Mouse (Mus musculus) limb, embryonic 10.5 days (tissue): ENCODE results near the gene Tll1. TPM values are rescaled to one million over a fixed set of nuclear protein-coding genes. Genes with fewer than 3 reads are reported as not detected.
A peak's percentile ranks its signal among the peaks of the same experiment; 100 is the strongest.

Experiments used
- DNase-seq: peaks from one replicate; pipeline ENCODE4 v3.0.0-alpha.2; 2017; ENCODE audit warnings: low spot score
- H3K27ac ChIP-seq: fragments of 300-500 bp; sonication (generic); 2 replicates; pipeline ENCODE4 v1.5.1; 2016; ENCODE audit warnings: mild to moderate bottlenecking
- H3K27me3 ChIP-seq: fragments of 300-500 bp; sonication (generic); 2 replicates; pipeline ENCODE4 v1.6.1; 2016; ENCODE audit warnings: low read depth, mild to moderate bottlenecking; ENCODE audit not compliant: poor library complexity, severe bottlenecking
- H3K36me3 ChIP-seq: fragments of 300-500 bp; sonication (generic); 2 replicates; pipeline ENCODE4 v1.6.1; 2016; ENCODE audit warnings: mild to moderate bottlenecking, moderate library complexity
- H3K4me1 ChIP-seq: fragments of 300-500 bp; sonication (generic); 2 replicates; pipeline ENCODE4 v1.6.1; 2016
- H3K4me3 ChIP-seq: fragments of 300-500 bp; sonication (generic); 2 replicates; pipeline ENCODE4 v1.5.1; 2016; ENCODE audit warnings: mild to moderate bottlenecking, moderate library complexity
- H3K9me3 ChIP-seq: fragments of 300-500 bp; sonication (generic); replicated peaks from 2 replicates; pipeline ENCODE4 v1.6.1; 2016; ENCODE audit warnings: mild to moderate bottlenecking
- WGBS: fragments of 180-500 bp; shearing (Covaris S2); methylation state at CpG from one replicate; pipeline ENCODE4 v1.1.7; 2016; 5-methylcytosine and 5-hydroxymethylcytosine counted together
- polyA plus RNA-seq: library from polyadenylated mRNA; unstranded; fragments of >200 nt; fragmentation: Nextera tagmentation; extraction: Ambion mirVana; gene quantifications from 2 replicates; pipeline ENCODE4 v1.2.1, GENCODE M21; 2016

Tll1 gene
- 1.1 and 1.9 TPM in 2 replicates for polyA plus RNA-seq

DNA sequence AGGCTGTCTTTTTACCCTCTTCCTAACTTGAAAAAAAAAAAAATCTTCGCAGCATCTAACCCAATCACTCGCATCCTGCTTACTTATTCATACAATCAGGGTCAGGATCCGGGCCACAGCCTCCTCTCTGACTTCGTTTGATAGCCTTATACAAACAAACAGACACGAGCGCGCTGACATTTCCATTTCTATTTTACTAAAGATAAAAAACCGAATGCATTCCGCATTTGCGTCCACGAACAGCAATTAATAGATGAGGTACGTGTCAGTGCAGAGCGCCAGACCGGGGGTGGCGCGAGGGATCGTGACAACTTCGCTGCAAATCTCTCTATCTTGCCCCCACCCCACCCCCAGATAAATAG lies at the start of gene Tll1:
Gene Tll1 (minus strand): TSS at position 248 of the 362 bp plus-strand sequence.
- DNase-seq = peak; percentile 36
- H3K36me3 ChIP-seq = no peaks in the 10 kb centered on the region
- H3K27ac ChIP-seq = peak within 1 kb of the TSS; percentile 82
- H3K9me3 ChIP-seq = no peaks in the 10 kb centered on the region
- peaks cover 27% of the 10 kb centered on the region for H3K27me3 ChIP-seq
- WGBS = under 1% methylated on average over 18 of the region's 18 CpGs
- peaks cover 35% of the 10 kb centered on the region for H3K4me1 ChIP-seq
- H3K4me3 ChIP-seq = peak within 1 kb of the TSS; percentile 71

DNA sequence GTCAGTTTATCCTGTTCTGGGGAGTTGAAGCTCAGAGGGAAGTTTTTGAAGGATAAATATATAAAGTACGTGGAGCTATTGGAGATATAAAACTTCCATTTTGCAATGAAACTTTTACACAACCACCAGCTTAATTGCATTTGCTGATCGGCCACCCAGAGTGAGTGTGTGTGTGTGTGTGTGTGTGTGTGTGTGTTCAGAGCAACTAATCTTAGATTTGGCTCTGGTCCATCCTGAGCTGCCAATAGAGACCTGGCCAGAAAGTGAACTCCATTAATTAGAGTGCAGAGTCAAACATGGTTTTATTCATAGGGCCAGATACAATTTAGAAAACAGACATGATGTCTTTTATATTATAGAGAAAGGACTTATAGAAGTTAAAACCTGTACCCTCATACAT lies 32.6 kb upstream of the Tll1 start:
- Histone ChIP-seq H3K9me3 (no peaks in the 10 kb centered on the region), H3K4me1 (no peaks in the 10 kb centered on the region), H3K27me3 (no peaks in the 10 kb centered on the region), H3K4me3 (no peak overlapping the region), H3K27ac (no peak overlapping the region), H3K36me3 (no peaks in the 10 kb centered on the region)
- 93% methylated on average over 2 of the region's 2 CpGs for WGBS
- DNase-seq = no peak

DNA sequence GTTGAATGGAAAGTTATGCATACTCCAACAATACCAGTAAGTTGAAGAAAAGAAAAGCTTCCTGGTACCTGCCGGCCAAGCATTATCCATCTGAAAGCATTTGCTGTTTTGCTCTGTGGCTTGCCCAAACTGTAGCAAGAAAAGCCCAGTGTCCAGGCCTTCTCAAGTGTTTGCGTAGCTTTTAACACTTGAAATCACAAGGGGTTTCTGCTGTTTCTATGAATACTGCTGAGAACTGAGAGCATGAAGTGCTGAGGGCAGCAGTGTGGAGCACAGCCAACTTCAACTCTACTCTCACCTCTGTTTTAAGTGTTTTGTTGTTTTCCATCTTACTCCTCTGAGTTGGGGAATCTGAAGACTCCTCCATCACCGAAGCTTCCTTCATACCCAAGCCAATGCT lies 15.5 kb upstream of the Tll1 start:
- H3K9me3 ChIP-seq = no peaks in the 10 kb centered on the region
- no peak for DNase-seq
- no peak overlapping the region for H3K27ac ChIP-seq
- no peak overlapping the region for H3K4me3 ChIP-seq
- H3K4me1 ChIP-seq = peaks cover 14% of the 10 kb centered on the region
- no peaks in the 10 kb centered on the region for H3K27me3 ChIP-seq
- 92% methylated on average over 3 of the region's 3 CpGs for WGBS
- H3K36me3 ChIP-seq = no peaks in the 10 kb centered on the region

- peaks cover 31% of the 10 kb centered on the region for H3K4me1 ChIP-seq
- no peak overlapping the region for H3K4me3 ChIP-seq
- WGBS = 46% methylated on average over 2 of the region's 2 CpGs
- H3K36me3 ChIP-seq = no peaks in the 10 kb centered on the region
- DNase-seq = no peak
- no peaks in the 10 kb centered on the region for H3K9me3 ChIP-seq
- H3K27ac ChIP-seq = no peak overlapping the region
- H3K27me3 ChIP-seq = no peaks in the 10 kb centered on the region
These were observed 11.6 kb upstream of the Tll1 start for GRCm38 (mm10) chr8:64217644-64218043.

GRCm38 (mm10) chr8:64216252-64216651 lies 10.2 kb upstream of the Tll1 start:
- H3K27ac ChIP-seq = no peak overlapping the region
- peaks cover 31% of the 10 kb centered on the region for H3K4me1 ChIP-seq
- DNase-seq = no peak
- 0 out of 2 replicates have a peak, but pooled peaks cover 4% of the 10 kb centered on the region for H3K9me3 ChIP-seq
- no peaks in the 10 kb centered on the region for H3K27me3 ChIP-seq
- H3K4me3 ChIP-seq = no peak overlapping the region
- 41% methylated on average over 1 of the region's 1 CpGs for WGBS
- no peaks in the 10 kb centered on the region for H3K36me3 ChIP-seq

- peaks cover 37% of the 10 kb centered on the region for H3K4me1 ChIP-seq
- no peak for DNase-seq
- no peak overlapping the region for H3K4me3 ChIP-seq
- H3K27me3 ChIP-seq = no peaks in the 10 kb centered on the region
- H3K9me3 ChIP-seq = 0 out of 2 replicates have a peak, but pooled peaks cover 4% of the 10 kb centered on the region
- peak overlapping the region; percentile 14; the same call in 1 of the 2 replicates for H3K27ac ChIP-seq
- WGBS = 26% methylated on average over 6 of the region's 6 CpGs
- H3K36me3 ChIP-seq = no peaks in the 10 kb centered on the region
These were observed 9.3 kb upstream of the Tll1 start for GRCm38 (mm10) chr8:64215374-64215773.

- no peak overlapping the region for H3K27ac ChIP-seq
- no peak overlapping the region for H3K4me3 ChIP-seq
- no peaks in the 10 kb centered on the region for H3K27me3 ChIP-seq
- no peaks in the 10 kb centered on the region for H3K36me3 ChIP-seq
- no peak for DNase-seq
- H3K9me3 ChIP-seq = 0 out of 2 replicates have a peak, but pooled peaks cover 4% of the 10 kb centered on the region
- H3K4me1 ChIP-seq = peaks cover 37% of the 10 kb centered on the region
- 30% methylated on average over 1 of the region's 1 CpGs for WGBS
These were observed 8.8 kb upstream of the Tll1 start for GRCm38 (mm10) chr8:64214906-64215305.

DNA sequence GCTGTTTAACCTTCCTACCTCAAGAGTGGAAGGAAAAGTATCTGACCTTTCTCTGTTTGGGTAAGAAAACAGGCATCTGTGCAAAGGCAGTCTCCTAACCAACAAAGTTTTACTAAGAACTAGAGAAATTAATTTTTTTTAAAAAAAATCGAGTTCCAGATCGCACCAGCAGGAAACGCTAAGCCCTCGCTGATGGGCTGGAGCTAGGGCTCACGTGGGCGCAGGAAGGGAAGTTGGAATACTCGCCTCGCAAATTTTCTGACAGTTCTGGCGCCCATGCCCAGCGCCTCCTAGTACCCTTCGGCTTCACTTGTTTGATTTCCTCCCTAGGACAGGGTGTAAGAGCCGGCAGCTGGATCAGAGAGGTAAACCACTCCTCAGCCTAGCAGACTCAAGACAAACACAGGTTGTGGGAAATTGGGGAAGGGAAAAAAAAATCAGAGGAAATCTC lies 365 bp upstream of the Tll1 start:
- Histone ChIP-seq H3K9me3 (no peaks in the 10 kb centered on the region), H3K27ac (peak overlapping the region; percentile 82), H3K36me3 (no peaks in the 10 kb centered on the region), H3K4me1 (peaks cover 35% of the 10 kb centered on the region), H3K4me3 (peak overlapping the region; percentile 71), H3K27me3 (peaks cover 24% of the 10 kb centered on the region)
- peak; percentile 59 for DNase-seq
- under 1% methylated on average over 12 of the region's 12 CpGs for WGBS

DNA sequence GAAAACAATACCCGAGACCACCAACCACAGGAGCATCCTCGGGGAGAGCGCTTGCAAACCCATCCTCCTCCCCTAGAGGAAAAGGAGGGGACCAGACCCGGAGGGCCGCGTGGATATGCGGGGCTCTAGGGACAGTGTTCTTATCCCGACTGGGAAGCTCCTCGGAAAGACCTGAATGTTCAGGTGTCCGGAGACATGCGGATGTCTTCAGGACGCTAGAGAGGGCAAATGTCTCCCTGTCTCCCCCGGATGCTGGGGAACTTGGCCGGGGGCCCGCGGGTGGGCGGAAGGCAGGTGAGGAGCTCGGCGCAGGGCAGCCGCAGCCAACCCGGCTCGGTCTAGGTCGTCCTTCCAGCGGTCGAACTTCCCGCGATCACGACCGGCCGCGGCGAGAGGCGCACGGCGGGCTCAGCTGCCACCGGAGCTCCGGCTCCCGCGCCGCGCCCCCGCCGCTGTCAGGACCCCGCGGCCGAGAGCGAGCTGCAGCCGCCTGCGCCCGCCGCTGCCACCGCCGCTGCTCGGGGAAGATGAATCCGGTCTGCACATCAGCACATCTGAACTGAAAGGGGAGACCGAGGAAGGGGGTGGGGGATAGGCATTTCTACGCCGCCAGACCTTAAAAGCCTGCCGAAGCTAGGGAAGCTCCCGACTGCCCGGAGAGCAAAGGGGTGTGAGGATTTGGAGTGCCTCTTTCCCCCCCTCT lies 599 bp downstream of the Tll1 start:
- WGBS = under 1% methylated on average over 61 of the region's 61 CpGs
- Histone ChIP-seq H3K9me3 (no peaks in the 10 kb centered on the region), H3K27me3 (peaks cover 27% of the 10 kb centered on the region), H3K36me3 (no peaks in the 10 kb centered on the region), H3K4me1 (peaks cover 31% of the 10 kb centered on the region), H3K27ac (peak overlapping the region; percentile 82), H3K4me3 (peak overlapping the region; percentile 71)
- peak; percentile 64 for DNase-seq

GRCm38 (mm10) chr8:64204801-64205311 lies 1.2 kb downstream of the Tll1 start:
- no peaks in the 10 kb centered on the region for H3K36me3 ChIP-seq
- peaks cover 27% of the 10 kb centered on the region for H3K27me3 ChIP-seq
- DNase-seq = peak; percentile 48
- H3K4me3 ChIP-seq = peak overlapping the region; percentile 71
- H3K27ac ChIP-seq = peak overlapping the region; percentile 82
- H3K9me3 ChIP-seq = no peaks in the 10 kb centered on the region
- 1% methylated on average over 19 of the region's 19 CpGs for WGBS
- peaks cover 30% of the 10 kb centered on the region for H3K4me1 ChIP-seq

GRCm38 (mm10) chr8:64204167-64204566 lies 1.9 kb downstream of the Tll1 start:
- Histone ChIP-seq H3K9me3 (no peaks in the 10 kb centered on the region), H3K4me1 (peaks cover 30% of the 10 kb centered on the region), H3K27ac (0 out of 2 replicates have a peak overlapping the region, but pooled peaks have one; percentile 14), H3K4me3 (peak overlapping the region; percentile 71), H3K27me3 (peaks cover 27% of the 10 kb centered on the region), H3K36me3 (no peaks in the 10 kb centered on the region)
- DNase-seq = peak; percentile 62
- WGBS = under 1% methylated on average over 19 of the region's 19 CpGs

DNA sequence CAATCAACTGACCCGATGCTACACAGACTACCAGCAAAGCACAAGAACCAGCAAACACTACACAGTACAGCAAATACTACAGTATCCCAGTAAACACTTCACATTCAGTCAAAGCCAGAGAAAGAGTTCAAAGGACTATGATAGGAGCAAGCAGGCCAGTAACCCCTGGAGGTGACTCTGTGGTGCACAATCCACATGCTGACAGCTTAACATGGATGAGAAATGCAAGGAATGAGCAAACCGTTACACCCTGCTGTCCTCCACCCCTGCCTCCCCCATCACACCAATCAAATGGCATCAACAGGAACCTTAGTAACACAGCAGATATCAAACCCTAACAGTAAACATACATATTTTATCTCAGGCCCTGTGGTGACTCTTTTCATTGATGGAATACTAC lies 7.7 kb downstream of the Tll1 start:
- DNase-seq = no peak
- Histone ChIP-seq H3K36me3 (no peaks in the 10 kb centered on the region), H3K27me3 (peaks cover 11% of the 10 kb centered on the region; the same call in 1 of the 2 replicates), H3K27ac (no peak overlapping the region), H3K4me3 (no peak overlapping the region), H3K9me3 (no peaks in the 10 kb centered on the region), H3K4me1 (no peaks in the 10 kb centered on the region)
- WGBS = 76% methylated on average over 2 of the region's 2 CpGs

GRCm38 (mm10) chr8:64193421-64193820 lies 12.7 kb downstream of the Tll1 start:
- Histone ChIP-seq H3K27me3 (no peaks in the 10 kb centered on the region), H3K27ac (no peak overlapping the region), H3K4me3 (no peak overlapping the region), H3K36me3 (no peaks in the 10 kb centered on the region), H3K9me3 (no peaks in the 10 kb centered on the region), H3K4me1 (peaks cover 5% of the 10 kb centered on the region; the same call in 1 of the 2 replicates)
- no peak for DNase-seq
- 72% methylated on average over 2 of the region's 2 CpGs for WGBS
